In genomic region chr13:48869600-48869949, GRCm38 (mm10) we compare ENCODE assay signal across 8 mouse cellular contexts. TPM values are rescaled to one million over a fixed set of nuclear protein-coding genes. Genes with fewer than 3 reads are reported as not detected.
A peak's percentile ranks its signal among the peaks of the same experiment; 100 is the strongest.
DNase-seq lines count a peak whose midpoint lies in the region; ATAC-seq and TF ChIP-seq lines count a peak whose summit lies in the region.

No protein-coding gene starts in this region.

- no peaks in the 10 kb centered on the region for H3K9me3 ChIP-seq in CH12.LX (replicated peaks; ENCODE audit: low read length)
- H3K9me3 ChIP-seq in forebrain, embryonic 13.5 days (replicated peaks), result no peaks in the 10 kb centered on the region
- H3K9me3 ChIP-seq in limb, embryonic 14.5 days (ENCODE audit: control insufficient read depth, low read length), result no peaks in the 10 kb centered on the region

- peaks cover 46% of the 10 kb centered on the region for H3K4me1 ChIP-seq in cerebellum, adult 2 months (ENCODE audit: control insufficient read depth, insufficient read depth, low read length)
- H3K4me1 ChIP-seq in CH12.LX (ENCODE audit: control insufficient read depth in 1 of 2, insufficient read depth in 2 of 2), result peaks cover 16 to 66% of the 10 kb centered on the region in 2 experiments
- H3K4me1 ChIP-seq in forebrain, embryonic 13.5 days, result peaks cover 51% of the 10 kb centered on the region
- H3K4me1 ChIP-seq in limb, embryonic 14.5 days (ENCODE audit: control insufficient read depth, insufficient read depth, low read length), result peaks cover 19% of the 10 kb centered on the region
- peaks cover 42% of the 10 kb centered on the region for H3K4me1 ChIP-seq in olfactory bulb, adult 2 months (ENCODE audit: control insufficient read depth, insufficient read depth, low read length)

- H3K9ac ChIP-seq in CH12.LX (ENCODE audit: insufficient read depth, low read depth), result peak overlapping the region; percentile 98
- peak overlapping the region; percentile 99 for H3K9ac ChIP-seq in forebrain, embryonic 13.5 days
- peak overlapping the region; percentile 99 for H3K9ac ChIP-seq in limb, embryonic 14.5 days (ENCODE audit: low read depth, low read length, severe bottlenecking)

- ATAC-seq in forebrain, embryonic 13.5 days, result no peak
- ATAC-seq in limb, embryonic 14.5 days (ENCODE audit: low FRiP score, low read depth), result 0 out of 2 replicates have a peak, but pooled peaks have one; percentile 1

- no peaks in the 10 kb centered on the region for H3K36me3 ChIP-seq in CH12.LX (replicated peaks in 1 of 2; ENCODE audit: control insufficient read depth in 1 of 2, insufficient read depth in 1 of 2, low read length in 1 of 2)
- H3K36me3 ChIP-seq in forebrain, embryonic 13.5 days (ENCODE audit: poor library complexity, severe bottlenecking), result no peaks in the 10 kb centered on the region
- H3K36me3 ChIP-seq in limb, embryonic 14.5 days (ENCODE audit: control insufficient read depth, insufficient read depth, low read length), result no peaks in the 10 kb centered on the region; the same call in 1 of the 2 replicates

- H3K4me3 ChIP-seq in cerebellum, adult 2 months (replicated peaks; ENCODE audit: insufficient read depth, low read depth, low read length), result peak overlapping the region; percentile 65
- peak overlapping the region; percentile 47 to 95 (median 74) for H3K4me3 ChIP-seq in CH12.LX (replicated peaks in 1 of 3; ENCODE audit: low read depth in 2 of 3, low read length in 2 of 3, poor library complexity in 1 of 3)
- H3K4me3 ChIP-seq in forebrain, embryonic 13.5 days, result peak overlapping the region; percentile 94
- peak overlapping the region; percentile 84 for H3K4me3 ChIP-seq in limb, embryonic 14.5 days (replicated peaks; ENCODE audit: low read length)
- H3K4me3 ChIP-seq in olfactory bulb, adult 2 months (ENCODE audit: insufficient read depth, low read depth, low read length), result peak overlapping the region; percentile 88

- in situ Hi-C loops in CH12.LX (cut with MboI; ENCODE audit: low pct_ligation_motif_present, low pct_unique_long_range_greater_than_20kb, low sequenced_read_pairs), result loop anchor here (25.0 kb wide), 1 partner anchor 318 kb away; the partner anchor contains the start of gene Ninj1

- TF ChIP-seq POLR2A in cerebellum, adult 2 months (IDR thresholded peaks at IDR 0.05; ENCODE audit: borderline replicate concordance, insufficient read depth, low read length), result no peak
- no peak for TF ChIP-seq POLR2A in CH12.LX (IDR thresholded peaks at IDR 0.05; ENCODE audit: low read depth, low read length)
- TF ChIP-seq POLR2A in limb, embryonic 14.5 days (IDR thresholded peaks at IDR 0.05; ENCODE audit: borderline replicate concordance, extremely low read depth, insufficient read depth, insufficient read length), result no peak
- TF ChIP-seq POLR2A in olfactory bulb, adult 2 months (IDR thresholded peaks at IDR 0.05; ENCODE audit: insufficient read depth, low read depth, low read length), result no peak

- H3K27ac ChIP-seq in cerebellum, adult 2 months (ENCODE audit: insufficient read depth, low read length), result peak overlapping the region; percentile 17
- no peak overlapping the region for H3K27ac ChIP-seq in CH12.LX (ENCODE audit: insufficient read depth, low read depth)
- peak overlapping the region; percentile 77 for H3K27ac ChIP-seq in forebrain, embryonic 13.5 days
- H3K27ac ChIP-seq in limb, embryonic 14.5 days (replicated peaks; ENCODE audit: low read depth, low read length), result peak overlapping the region; percentile 92
- H3K27ac ChIP-seq in olfactory bulb, adult 2 months (ENCODE audit: insufficient read depth, low read depth, low read length), result 0 out of 2 replicates have a peak overlapping the region, but pooled peaks have one; percentile 22

- DNase-seq in cerebellum, adult 2 months, result no peak
- no peak for DNase-seq in cerebellum, postnatal 10 days
- no peak for DNase-seq in CH12.LX (ENCODE audit: extremely low read depth)
- no peak for DNase-seq in limb, embryonic 14.5 days (ENCODE audit: low spot score)
- DNase-seq in left cerebral cortex, adult 9 months (ENCODE audit: low spot score in 2 of 2), result no peak
- no peak for DNase-seq in cerebellum, adult 11 months

- TF ChIP-seq CTCF in cerebellum, adult 2 months (IDR thresholded peaks at IDR 0.05; ENCODE audit: borderline replicate concordance, insufficient read depth, low read depth, low read length), result no peak
- TF ChIP-seq CTCF in CH12.LX (conservative IDR thresholded peaks at IDR 0.05 in 1 of 2, IDR thresholded peaks at IDR 0.05 in 1 of 2; ENCODE audit: low read depth in 2 of 2, low read length in 2 of 2), result no peak
- TF ChIP-seq CTCF in olfactory bulb, adult 2 months (IDR thresholded peaks at IDR 0.05; ENCODE audit: insufficient read depth, low read depth, low read length), result no peak

- dilution Hi-C loops in CH12.LX (cut with MboI; ENCODE audit: extremely low pct_ligation_motif_present, extremely low pct_unique_long_range_greater_than_20kb, low sequenced_read_pairs), result no loop called here

- no peaks in the 10 kb centered on the region for H3K27me3 ChIP-seq in cerebellum, adult 2 months (ENCODE audit: control insufficient read depth, insufficient read depth, low read length)
- no peaks in the 10 kb centered on the region for H3K27me3 ChIP-seq in CH12.LX (replicated peaks)
- H3K27me3 ChIP-seq in forebrain, embryonic 13.5 days, result no peaks in the 10 kb centered on the region
- no peaks in the 10 kb centered on the region for H3K27me3 ChIP-seq in limb, embryonic 14.5 days (ENCODE audit: control insufficient read depth, insufficient read depth, low read length)

- WGBS in cerebellum, adult 2 months, result 5% methylated on average over 5 of the region's 5 CpGs
- WGBS in forebrain, embryonic 13.5 days, result 14% methylated on average over 5 of the region's 5 CpGs
- 7% methylated on average over 5 of the region's 5 CpGs for WGBS in limb, embryonic 14.5 days
- WGBS in olfactory bulb, adult 2 months, result 15% methylated on average over 5 of the region's 5 CpGs

- H3K79me2 ChIP-seq in CH12.LX (replicated peaks; ENCODE audit: control insufficient read depth, extremely low read depth, insufficient read depth, poor library complexity, severe bottlenecking), result peaks cover 4% of the 10 kb centered on the region; the same call in 1 of the 2 replicates

- peak overlapping the region; percentile 70 for H3K4me2 ChIP-seq in CH12.LX (ENCODE audit: insufficient read depth, low read depth, poor library complexity, severe bottlenecking)
- H3K4me2 ChIP-seq in forebrain, embryonic 13.5 days, result peak overlapping the region; percentile 90
- H3K4me2 ChIP-seq in limb, embryonic 14.5 days (replicated peaks; ENCODE audit: low read depth, low read length, severe bottlenecking), result peak overlapping the region; percentile 76

- TF ChIP-seq RAD21 in CH12.LX (IDR thresholded peaks at IDR 0.05; ENCODE audit: low read depth, low read length), result no peak

- TF ChIP-seq EP300 in CH12.LX (IDR thresholded peaks at IDR 0.05; ENCODE audit: low read length), result no peak

TF ChIP-seq in CH12.LX, 34 proteins besides CTCF, POLR2A, EP300 and RAD21:
- TF ChIP-seq KAT2A (IDR thresholded peaks at IDR 0.05; ENCODE audit: insufficient replicate concordance, low read length) (no peak), MYC (IDR thresholded peaks at IDR 0.05; ENCODE audit: low read depth, low read length) (no peak), JUND (conservative IDR thresholded peaks at IDR 0.05; ENCODE audit: low read depth, low read length) (no peak), UBTF (IDR thresholded peaks at IDR 0.05; ENCODE audit: low read depth, low read length) (no peak), NRF1 (IDR thresholded peaks at IDR 0.05; ENCODE audit: low read depth, low read length) (no peak), ZC3H11A (IDR thresholded peaks at IDR 0.05; ENCODE audit: low read depth, low read length) (no peak), E2F4 (IDR thresholded peaks at IDR 0.05; ENCODE audit: insufficient replicate concordance, low read depth, low read length) (no peak), RCOR1 (conservative IDR thresholded peaks at IDR 0.05; ENCODE audit: low read depth, low read length) (no peak), CHD2 (IDR thresholded peaks at IDR 0.05; ENCODE audit: low read length) (no peak), USF2 (conservative IDR thresholded peaks at IDR 0.05; ENCODE audit: low read depth, low read length) (no peak), TBP (conservative IDR thresholded peaks at IDR 0.05; ENCODE audit: low read depth, low read length) (no peak), BHLHE40 (IDR thresholded peaks at IDR 0.05; ENCODE audit: low read depth, low read length) (no peak), MAFK (IDR thresholded peaks at IDR 0.05; ENCODE audit: insufficient replicate concordance, low read length) (no peak)

RNA-seq across cellular contexts. Expression of gene Phf2, which starts 1.3 kb away (rescaled TPM):
- 25.9 and 29.1 TPM in 2 replicates for polyA plus RNA-seq in cerebellum, adult 2 months (2012; rRNA removed)
- total RNA-seq in CH12.LX (2012; rRNA removed) (6.3 and 6.7 TPM in 2 replicates), CH12.LX (2014; rRNA removed) (1.4 and 2.3 TPM in 2 replicates)
- polyA plus RNA-seq in CH12.LX (2012; ENCODE audit: insufficient read length, low read depth), result 12.2 and 14.2 TPM in 2 replicates
- polyA plus RNA-seq in forebrain, embryonic 13.5 days (2015; fragmentation: Nextera tagmentation; extraction: Ambion mirVana), result 10.6 and 10.9 TPM in 2 replicates
- polyA plus RNA-seq in limb, embryonic 14.5 days (2012; rRNA removed), result 40.3 and 41.9 TPM in 2 replicates
- polyA plus RNA-seq in limb, embryonic 14.5 days (2014; fragmentation: Nextera tagmentation; extraction: Ambion mirVana), result 13.2 and 15.1 TPM in 2 replicates
- 83.3 TPM in 1 of 2 replicates, not detected in the other for polyA plus RNA-seq in olfactory bulb, adult 2 months (2012; ENCODE audit: insufficient read depth, insufficient read length, low replicate concordance, missing spikeins)
